ENCODE assay signal across 9 mouse cellular contexts in genomic region chr9:64773936-64774335, GRCm38 (mm10). TPM values are rescaled to one million over a fixed set of nuclear protein-coding genes. Genes with fewer than 3 reads are reported as not detected.
A peak's percentile ranks its signal among the peaks of the same experiment; 100 is the strongest.
DNase-seq lines count a peak whose midpoint lies in the region; ATAC-seq and TF ChIP-seq lines count a peak whose summit lies in the region.
"Had no signal": no experiment of that assay in that cellular context is flagged by ENCODE, and none has a peak within 500 bp of the region (broad histone marks: within the 10 kb centered on the region; RNA-seq: fewer than 3 reads in every experiment).

No protein-coding gene starts in this region.

- no peak overlapping the region for H3K4me2 ChIP-seq in lung, postnatal 0 days (replicated peaks; ENCODE audit: low read depth, low read length)
- no peak overlapping the region for H3K4me2 ChIP-seq in neural tube, embryonic 13.5 days

- no peaks in the 10 kb centered on the region for H3K27me3 ChIP-seq in lung, postnatal 0 days (replicated peaks; ENCODE audit: insufficient read depth, low read length)
- H3K27me3 ChIP-seq in hindbrain, embryonic 10.5 days (ENCODE audit: insufficient read depth, poor library complexity, severe bottlenecking): no peaks in the 10 kb centered on the region
- no peaks in the 10 kb centered on the region for H3K27me3 ChIP-seq in neural tube, embryonic 13.5 days

- ATAC-seq in lung, postnatal 0 days: no peak
- no peak for ATAC-seq in neural tube, embryonic 13.5 days (ENCODE audit: low read depth)

- intact Hi-C loops in gastrocnemius, adult 2 months (cut with DNase I): no loop called here

- H3K27ac ChIP-seq in gastrocnemius, adult 2 months: peak overlapping the region; percentile 57
- H3K27ac ChIP-seq in lung, postnatal 0 days (ENCODE audit: low read length): peak overlapping the region; percentile 54
- H3K27ac ChIP-seq in hindbrain, embryonic 10.5 days: peak overlapping the region; percentile 82; the same call in 1 of the 2 replicates
- peak overlapping the region; percentile 81 for H3K27ac ChIP-seq in neural tube, embryonic 13.5 days (replicated peaks)

- no peak overlapping the region for H3K9ac ChIP-seq in lung, postnatal 0 days (replicated peaks; ENCODE audit: low read depth)
- H3K9ac ChIP-seq in neural tube, embryonic 13.5 days: no peak overlapping the region

- H3K4me3 ChIP-seq in gastrocnemius, adult 2 months: no peak overlapping the region
- no peak overlapping the region for H3K4me3 ChIP-seq in lung, postnatal 0 days (ENCODE audit: low read depth, low read length)
- H3K4me3 ChIP-seq in hindbrain, embryonic 10.5 days: no peak overlapping the region
- no peak overlapping the region for H3K4me3 ChIP-seq in neural tube, embryonic 13.5 days
- H3K4me3 ChIP-seq: erythroblast, embryonic 14.5 days had no signal

- TF ChIP-seq EP300 in lung, postnatal 0 days (IDR thresholded peaks at IDR 0.05): no peak

- H3K9me3 ChIP-seq in lung, postnatal 0 days (ENCODE audit: low read length): no peaks in the 10 kb centered on the region
- no peaks in the 10 kb centered on the region for H3K9me3 ChIP-seq in hindbrain, embryonic 10.5 days
- H3K9me3 ChIP-seq in neural tube, embryonic 13.5 days: no peaks in the 10 kb centered on the region

- 48% methylated on average over 4 of the region's 4 CpGs for WGBS in lung, postnatal 0 days
- 59% methylated on average over 4 of the region's 4 CpGs for WGBS in hindbrain, embryonic 10.5 days
- WGBS in neural tube, embryonic 13.5 days: 56% methylated on average over 4 of the region's 4 CpGs

- H3K36me3 ChIP-seq in lung, postnatal 0 days (ENCODE audit: insufficient read depth, low read length): no peaks in the 10 kb centered on the region
- no peaks in the 10 kb centered on the region for H3K36me3 ChIP-seq in hindbrain, embryonic 10.5 days
- H3K36me3 ChIP-seq in neural tube, embryonic 13.5 days: no peaks in the 10 kb centered on the region

- no peak for DNase-seq in gastrocnemius, adult 2 months
- DNase-seq in gastrocnemius, postnatal 25 days: no peak
- no peak for DNase-seq in lung, postnatal 0 days (ENCODE audit: low spot score)
- DNase-seq in lung, adult 18-20 months: no peak
- no peak for DNase-seq in hindbrain, embryonic 10.5 days (ENCODE audit: low spot score)
- DNase-seq in adrenal gland, postnatal 14 days: no peak
- DNase-seq in right cerebral cortex, postnatal 14 days: no peak

- TF ChIP-seq CTCF in gastrocnemius, adult 2 months (IDR thresholded peaks at IDR 0.05): peak; percentile 30; the same call in 1 of the 2 replicates
- TF ChIP-seq CTCF in lung, postnatal 0 days (IDR thresholded peaks at IDR 0.05): peak; percentile 34

- H3K4me1 ChIP-seq in lung, postnatal 0 days (ENCODE audit: insufficient read depth, low read depth, low read length): peaks cover 3% of the 10 kb centered on the region; the same call in 1 of the 2 replicates
- peaks cover 17% of the 10 kb centered on the region for H3K4me1 ChIP-seq in hindbrain, embryonic 10.5 days (replicated peaks)
- H3K4me1 ChIP-seq in neural tube, embryonic 13.5 days (replicated peaks): peaks cover 23% of the 10 kb centered on the region

RNA-seq across cellular contexts. Expression of gene Rab11a, which starts 36.4 kb away (rescaled TPM):
- 10 to 100 TPM; 87.7 to 96.7 TPM for total RNA-seq in gastrocnemius, adult 2 months (2021)
- 100 to 1,000 TPM in 1 of 2 experiments, 10 to 100 TPM in 1; 91.4 to 118 TPM for total RNA-seq in gastrocnemius, postnatal 25 days (2021)
- polyA plus RNA-seq in lung, postnatal 0 days (2015; fragmentation: Nextera tagmentation; extraction: Ambion mirVana): 608 and 674 TPM in 2 replicates
- polyA plus RNA-seq in hindbrain, embryonic 10.5 days (2016; fragmentation: Nextera tagmentation; extraction: Ambion mirVana): 290 and 299 TPM in 2 replicates
- 356 and 415 TPM in 2 replicates for polyA plus RNA-seq in neural tube, embryonic 13.5 days (2015; fragmentation: Nextera tagmentation; extraction: Ambion mirVana)
- 226 and 237 TPM in 2 replicates for total RNA-seq in adrenal gland, postnatal 14 days (2021)

RNA-seq across cellular contexts. Expression of gene Dennd4a, which starts 37.2 kb away (rescaled TPM):
- total RNA-seq in gastrocnemius, adult 2 months (2021): 1 to 10 TPM; 2.7 to 3.8 TPM
- 1 to 10 TPM; 3.1 to 3.4 TPM for total RNA-seq in gastrocnemius, postnatal 25 days (2021)
- polyA plus RNA-seq in lung, postnatal 0 days (2015; fragmentation: Nextera tagmentation; extraction: Ambion mirVana): 6.3 and 7.1 TPM in 2 replicates
- polyA plus RNA-seq in hindbrain, embryonic 10.5 days (2016; fragmentation: Nextera tagmentation; extraction: Ambion mirVana): 8.0 and 8.8 TPM in 2 replicates
- 9.1 and 9.7 TPM in 2 replicates for polyA plus RNA-seq in neural tube, embryonic 13.5 days (2015; fragmentation: Nextera tagmentation; extraction: Ambion mirVana)
- total RNA-seq in adrenal gland, postnatal 14 days (2021): 18.6 and 20.7 TPM in 2 replicates
